8 mouse cellular contexts compared by ENCODE assay signal in the genomic region with DNA sequence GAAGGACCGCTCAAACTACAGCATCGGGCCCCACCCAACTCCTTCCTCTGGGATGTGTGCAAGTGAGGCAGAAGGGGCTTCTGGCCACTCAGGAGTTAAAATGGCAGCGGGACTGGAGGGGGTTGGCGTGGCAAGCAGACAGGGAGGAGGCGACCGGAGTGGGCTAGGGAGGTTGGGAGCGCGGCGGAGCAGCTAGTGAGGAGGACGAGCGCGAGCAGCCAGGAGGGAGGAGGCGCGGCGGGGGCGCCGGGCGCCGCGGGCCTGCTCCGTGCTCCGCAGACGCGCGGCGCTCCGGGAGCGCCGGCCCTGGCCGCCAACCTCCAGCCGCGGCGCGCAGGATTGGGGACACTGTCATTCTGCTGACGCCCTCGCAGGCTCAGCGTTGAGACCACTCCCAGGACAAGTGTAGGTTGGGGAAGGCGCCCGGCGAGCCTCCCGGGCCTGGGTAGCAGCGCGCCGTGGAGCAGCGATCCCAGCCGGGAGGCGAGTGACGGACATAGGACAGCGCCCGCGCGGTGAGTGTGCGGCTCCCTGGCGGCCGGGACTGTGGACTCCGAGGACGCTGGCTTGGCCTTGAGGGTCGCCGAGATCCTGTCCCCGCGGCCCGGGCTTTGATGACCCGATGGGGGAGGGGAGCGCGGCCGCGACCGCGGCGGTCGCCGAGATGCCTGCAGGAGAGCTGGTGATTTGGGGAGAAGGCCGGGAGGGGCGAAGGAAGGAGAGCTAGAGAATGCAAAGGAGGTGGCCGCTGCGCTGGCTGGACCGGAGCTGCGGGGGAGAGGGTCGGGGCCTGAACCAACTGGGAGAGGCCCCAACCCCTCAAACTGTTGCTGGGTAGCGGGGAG. TPM values are rescaled to one million over a fixed set of nuclear protein-coding genes. Genes with fewer than 3 reads are reported as not detected.
DNase-seq lines count a peak whose midpoint lies in the region; ATAC-seq and TF ChIP-seq lines count a peak whose summit lies in the region.

TSS of gene Lrrn2 (plus strand) at position 113 of the 845 bp plus-strand sequence.

- H3K27me3 ChIP-seq in forebrain, embryonic 15.5 days, result no peaks in the 10 kb centered on the region
- peaks cover 6% of the 10 kb centered on the region for H3K27me3 ChIP-seq in midbrain, embryonic 11.5 days (ENCODE audit: control insufficient read depth, insufficient read depth, low read length)
- peaks cover 30% of the 10 kb centered on the region for H3K27me3 ChIP-seq in stomach, embryonic 14.5 days (ENCODE audit: control insufficient read depth, insufficient read depth, low read length)

- intact Hi-C loops in left cerebral cortex, adult 2 months (cut with DNase I), result loop anchor here (1.0 to 5.0 kb wide), 4 partner anchors 13 to 122 kb away; no protein-coding TSS in a partner anchor

- no peak for TF ChIP-seq CTCF in left cerebral cortex, adult 2 months (IDR thresholded peaks at IDR 0.05)

- peak within 1 kb of the TSS; percentile 87 for H3K9ac ChIP-seq in forebrain, embryonic 15.5 days (replicated peaks)
- H3K9ac ChIP-seq in midbrain, embryonic 11.5 days (ENCODE audit: low read length), result peak within 1 kb of the TSS; percentile 88
- peak within 1 kb of the TSS; percentile 36; the same call in 1 of the 2 replicates for H3K9ac ChIP-seq in stomach, embryonic 14.5 days (replicated peaks; ENCODE audit: low read depth, low read length)

- peaks cover 21% of the 10 kb centered on the region for H3K4me1 ChIP-seq in forebrain, embryonic 15.5 days
- H3K4me1 ChIP-seq in midbrain, embryonic 11.5 days (ENCODE audit: control insufficient read depth, insufficient read depth, low read length), result peaks cover 18% of the 10 kb centered on the region
- H3K4me1 ChIP-seq in stomach, embryonic 14.5 days (ENCODE audit: control insufficient read depth, insufficient read depth, low read length), result peaks cover 10% of the 10 kb centered on the region; the same call in 1 of the 2 replicates

- DNase-seq in adrenal gland, adult 18-20 months (ENCODE audit: low spot score in 2 of 2), result peak; percentile 55 to 64
- DNase-seq in cerebellum, adult 11-12 months, result peak; percentile 80
- peak; percentile 51 for DNase-seq in heart, postnatal 4 days
- DNase-seq in left cerebral cortex, adult 2 months (ENCODE audit: extremely low spot score in 1 of 2, low spot score in 2 of 2), result peak; percentile 74 to 78
- peak; percentile 96 for DNase-seq in midbrain, embryonic 11.5 days (ENCODE audit: low spot score, missing footprints)
- no peak for DNase-seq in natural killer cell, adult 2 months (ENCODE audit: low spot score in 2 of 2)

- no peaks in the 10 kb centered on the region for H3K36me3 ChIP-seq in forebrain, embryonic 15.5 days
- no peaks in the 10 kb centered on the region for H3K36me3 ChIP-seq in midbrain, embryonic 11.5 days (ENCODE audit: control insufficient read depth, insufficient read depth, low read length)
- H3K36me3 ChIP-seq in stomach, embryonic 14.5 days (ENCODE audit: control insufficient read depth, insufficient read depth, low read length), result no peaks in the 10 kb centered on the region

- WGBS in forebrain, embryonic 15.5 days, result under 1% methylated on average over 67 of the region's 80 CpGs
- WGBS in midbrain, embryonic 11.5 days, result under 1% methylated on average over 64 of the region's 80 CpGs
- WGBS in stomach, embryonic 14.5 days, result under 1% methylated on average over 65 of the region's 80 CpGs

- H3K9me3 ChIP-seq in forebrain, embryonic 15.5 days, result no peaks in the 10 kb centered on the region
- H3K9me3 ChIP-seq in midbrain, embryonic 11.5 days (ENCODE audit: control insufficient read depth, low read length), result no peaks in the 10 kb centered on the region
- no peaks in the 10 kb centered on the region for H3K9me3 ChIP-seq in stomach, embryonic 14.5 days (ENCODE audit: control insufficient read depth, low read depth, low read length)

- peak; percentile 85 for ATAC-seq in forebrain, embryonic 15.5 days (replicated peaks)
- peak; percentile 84 for ATAC-seq in midbrain, embryonic 11.5 days (ENCODE audit: low FRiP score)
- ATAC-seq in stomach, embryonic 14.5 days (ENCODE audit: insufficient number of reproducible peaks, insufficient read depth, low FRiP score, low read depth), result peak; percentile 51; the same call in 1 of the 2 replicates

- peak within 1 kb of the TSS; percentile 70 for H3K4me3 ChIP-seq in forebrain, embryonic 15.5 days
- peak within 1 kb of the TSS; percentile 86 for H3K4me3 ChIP-seq in left cerebral cortex, adult 2 months
- H3K4me3 ChIP-seq in midbrain, embryonic 11.5 days (ENCODE audit: low read depth, low read length), result peak within 1 kb of the TSS; percentile 71
- H3K4me3 ChIP-seq in stomach, embryonic 14.5 days (ENCODE audit: low read depth, low read length), result peak within 1 kb of the TSS; percentile 41

- peak within 1 kb of the TSS; percentile 80 for H3K4me2 ChIP-seq in forebrain, embryonic 15.5 days (replicated peaks)
- peak within 1 kb of the TSS; percentile 91 for H3K4me2 ChIP-seq in midbrain, embryonic 11.5 days
- peak within 1 kb of the TSS; percentile 87 for H3K4me2 ChIP-seq in stomach, embryonic 14.5 days (replicated peaks; ENCODE audit: low read depth, low read length)

- peak within 1 kb of the TSS; percentile 86 for H3K27ac ChIP-seq in forebrain, embryonic 15.5 days (replicated peaks)
- H3K27ac ChIP-seq in left cerebral cortex, adult 2 months, result peak within 1 kb of the TSS; percentile 98
- peak within 1 kb of the TSS; percentile 71 for H3K27ac ChIP-seq in midbrain, embryonic 11.5 days (ENCODE audit: low read depth, low read length)
- no peak within 1 kb of the TSS for H3K27ac ChIP-seq in stomach, embryonic 14.5 days (ENCODE audit: low read length)

RNA-seq across cellular contexts. Expression of gene Lrrn2, which starts in this region (rescaled TPM):
- 1 to 10 TPM; 5.0 to 9.6 TPM for total RNA-seq in adrenal gland, adult 18-20 months (2021)
- polyA plus RNA-seq in forebrain, embryonic 15.5 days (2015; fragmentation: Nextera tagmentation; extraction: Ambion mirVana), result 47.8 and 50.3 TPM in 2 replicates
- 1 to 10 TPM; 8.0 to 8.6 TPM for total RNA-seq in heart, postnatal 4 days (2021)
- 10 to 100 TPM; 91.8 to 99.9 TPM for total RNA-seq in left cerebral cortex, adult 2 months (2021)
- 8.0 and 9.4 TPM in 2 replicates for polyA plus RNA-seq in midbrain, embryonic 11.5 days (2014; fragmentation: Nextera tagmentation; extraction: Ambion mirVana)
- 4.0 and 5.1 TPM in 2 replicates for polyA plus RNA-seq in stomach, embryonic 14.5 days (2014; fragmentation: Nextera tagmentation; extraction: Ambion mirVana)

Comparison
In these comparisons a context has a peak if more than half of its experiments do, and no peak if none do; other contexts are left out.
1. RNA of gene Lrrn2 (total RNA-seq): 91.8 to 99.9 TPM in left cerebral cortex, adult 2 months; 5.0 to 9.6 TPM in adrenal gland, adult 18-20 months and 8.0 to 8.6 TPM in heart, postnatal 4 days; every median in the first group is over 4 times any median in the second.
2. DNase-seq: peak in adrenal gland, adult 18-20 months (2 of 2), cerebellum, adult 11-12 months (single experiment), heart, postnatal 4 days (single experiment), left cerebral cortex, adult 2 months (2 of 2) and midbrain, embryonic 11.5 days (single experiment); none in natural killer cell, adult 2 months (0 of 2).
3. H3K9ac ChIP-seq: peak in every context shown above with its lines; median percentile 88 in midbrain, embryonic 11.5 days; 87 in forebrain, embryonic 15.5 days; 36 in stomach, embryonic 14.5 days.
4. Peak in every context shown above with its lines, with median percentiles within 50 percentile points of each other: ATAC-seq, H3K4me2 ChIP-seq and H3K4me3 ChIP-seq.